Mouse (Mus musculus) spleen, adult 12 weeks (tissue): ENCODE results near the gene Gm13420.
"Not testable (repeated sequence)": the region's sequence is repeated elsewhere in the genome, so short reads cannot be mapped to it uniquely, and the experiment has no call there.

Experiments used
- DNase-seq: peaks from one replicate; pipeline ENCODE4 v3.0.0; 2022; ENCODE audit warnings: low spot score

Gm13420 gene

GRCm38 (mm10) chr2:29751497-29751896 lies at the start of gene Gm13420:
Gene Gm13420 (minus strand): TSS chr2:29751685.
- DNase-seq = no peak

- no peak for DNase-seq
These were observed 41.4 kb upstream of the Gm13420 start for GRCm38 (mm10) chr2:29792772-29793487.

- peak; percentile 72 for DNase-seq
These were observed 36.6 kb upstream of the Gm13420 start, which contains the start of gene Trub2 for GRCm38 (mm10) chr2:29787937-29788681. Gene Trub2 (minus strand): TSS chr2:29788502.

- peak; percentile 83 for DNase-seq
These were observed 35.8 kb upstream of the Gm13420 start, which contains the start of gene Coq4 for GRCm38 (mm10) chr2:29787104-29787917. Gene Coq4 (plus strand): TSS chr2:29787493.

GRCm38 (mm10) chr2:29784290-29784689 lies 32.8 kb upstream of the Gm13420 start:
- no peak for DNase-seq

- DNase-seq = not testable (repeated sequence)
These were observed 29.8 kb upstream of the Gm13420 start for GRCm38 (mm10) chr2:29781256-29781655.

- DNase-seq = no peak
These were observed 21.8 kb upstream of the Gm13420 start for GRCm38 (mm10) chr2:29773323-29773722.

GRCm38 (mm10) chr2:29771611-29772461 lies 20.4 kb upstream of the Gm13420 start:
- DNase-seq = no peak

- no peak for DNase-seq
These were observed 18.7 kb upstream of the Gm13420 start for GRCm38 (mm10) chr2:29770162-29770561.

- DNase-seq = no peak
These were observed 17.4 kb upstream of the Gm13420 start for GRCm38 (mm10) chr2:29768901-29769300.

GRCm38 (mm10) chr2:29767976-29768709 lies 16.7 kb upstream of the Gm13420 start:
- no peak for DNase-seq

GRCm38 (mm10) chr2:29764831-29765230 lies 13.3 kb upstream of the Gm13420 start:
- DNase-seq = peak; percentile 34

- no peak for DNase-seq
These were observed 4.2 kb upstream of the Gm13420 start for GRCm38 (mm10) chr2:29755693-29756092.

GRCm38 (mm10) chr2:29752397-29752796 lies 912 bp upstream of the Gm13420 start:
- no peak for DNase-seq

- DNase-seq = no peak
These were observed 3.0 kb downstream of the Gm13420 start for GRCm38 (mm10) chr2:29748499-29748898.

- DNase-seq = no peak
These were observed 3.6 kb downstream of the Gm13420 start for GRCm38 (mm10) chr2:29747852-29748251.

GRCm38 (mm10) chr2:29747188-29747782 lies 4.2 kb downstream of the Gm13420 start:
- no peak for DNase-seq

GRCm38 (mm10) chr2:29744256-29744655 lies 7.2 kb downstream of the Gm13420 start:
- DNase-seq = no peak

GRCm38 (mm10) chr2:29741207-29741606 lies 10.3 kb downstream of the Gm13420 start:
- DNase-seq = no peak

GRCm38 (mm10) chr2:29739368-29739767 lies 12.1 kb downstream of the Gm13420 start:
- no peak for DNase-seq
